Mouse (Mus musculus) heart, embryonic 14.5 days (tissue): ENCODE data around the gene Kif1b. TPM values are rescaled to one million over a fixed set of nuclear protein-coding genes. Genes with fewer than 3 reads are reported as not detected.
A peak's percentile ranks its signal among the peaks of the same experiment; 100 is the strongest.

ENCODE experiments used
- ATAC-seq: fragments of 200-750 bp; cut with Nextera tagmentation; 2 replicates; pipeline ENCODE4 v1.8.0; 2017; ENCODE audit warnings: low read depth, moderate TSS enrichment; ENCODE audit not compliant: insufficient number of reproducible peaks, insufficient read depth, low FRiP score
- H3K27ac ChIP-seq, 2 experiments: fragments of 200-500 bp in 1 of 2; fragments of 300-500 bp in 1 of 2; sonication (generic) in 1 of 2; replicated peaks in 1 of 2; 2 replicates each; pipeline ENCODE4 v1.5.1; 2012 to 2014; ENCODE audit warnings: low read depth in 2 of 2, low read length in 2 of 2, control low read depth in 1 of 2, mild to moderate bottlenecking in 1 of 2, mixed read lengths in 1 of 2; ENCODE audit not compliant: control insufficient read depth in 1 of 2, insufficient read depth in 1 of 2
- H3K27me3 ChIP-seq: fragments of 300-500 bp; sonication (generic); 2 replicates; pipeline ENCODE4 v1.6.1; 2014; ENCODE audit warnings: mild to moderate bottlenecking, low read length, control low read depth; ENCODE audit not compliant: control insufficient read depth, insufficient read depth
- H3K36me3 ChIP-seq: fragments of 300-500 bp; sonication (generic); 2 replicates; pipeline ENCODE4 v1.6.1; 2014; ENCODE audit warnings: mild to moderate bottlenecking, control low read depth, low read length, mixed read lengths; ENCODE audit not compliant: control insufficient read depth, insufficient read depth
- H3K4me1 ChIP-seq, 2 experiments: fragments of 200-500 bp in 1 of 2; fragments of 300-500 bp in 1 of 2; sonication (generic) in 1 of 2; 2 replicates each; pipeline ENCODE4 v1.6.1; 2012 to 2014; ENCODE audit warnings: low read length in 2 of 2, control low read depth in 1 of 2, mixed read lengths in 1 of 2; ENCODE audit not compliant: control insufficient read depth in 2 of 2, insufficient read depth in 2 of 2
- H3K4me2 ChIP-seq: fragments of 300-500 bp; sonication (generic); 2 replicates; pipeline ENCODE4 v1.6.1; 2014; ENCODE audit warnings: mild to moderate bottlenecking, low read length
- H3K4me3 ChIP-seq, 2 experiments: fragments of 200-500 bp in 1 of 2; fragments of 300-500 bp in 1 of 2; sonication (generic) in 1 of 2; 2 replicates each; pipeline ENCODE4 v1.5.1; 2012 to 2014; ENCODE audit warnings: low read length in 2 of 2, mild to moderate bottlenecking in 2 of 2, control low read depth in 1 of 2, low read depth in 1 of 2, moderate library complexity in 1 of 2; ENCODE audit not compliant: control insufficient read depth in 1 of 2, insufficient read depth in 1 of 2
- H3K9ac ChIP-seq: fragments of 300-500 bp; sonication (generic); 2 replicates; pipeline ENCODE4 v1.6.1; 2014; ENCODE audit warnings: mild to moderate bottlenecking, low read length
- H3K9me3 ChIP-seq: fragments of 300-500 bp; sonication (generic); 2 replicates; pipeline ENCODE4 v1.6.1; 2016; ENCODE audit warnings: low read length, control low read depth; ENCODE audit not compliant: control insufficient read depth
- WGBS: fragments of 180-500 bp; shearing (Covaris S2); extraction: QIAGEN DNeasy Blood & Tissue Kit; methylation state at CpG from one replicate; pipeline ENCODE4 v1.1.7; 2014; 5-methylcytosine and 5-hydroxymethylcytosine counted together
- polyA plus RNA-seq: library from polyadenylated mRNA; unstranded; fragments of >200 nt; fragmentation: Nextera tagmentation; extraction: Ambion mirVana; gene quantifications from 2 replicates; pipeline ENCODE4 v1.2.1, GENCODE M21; 2014

Kif1b gene
- 47.1 and 51.9 TPM in 2 replicates for polyA plus RNA-seq

DNA sequence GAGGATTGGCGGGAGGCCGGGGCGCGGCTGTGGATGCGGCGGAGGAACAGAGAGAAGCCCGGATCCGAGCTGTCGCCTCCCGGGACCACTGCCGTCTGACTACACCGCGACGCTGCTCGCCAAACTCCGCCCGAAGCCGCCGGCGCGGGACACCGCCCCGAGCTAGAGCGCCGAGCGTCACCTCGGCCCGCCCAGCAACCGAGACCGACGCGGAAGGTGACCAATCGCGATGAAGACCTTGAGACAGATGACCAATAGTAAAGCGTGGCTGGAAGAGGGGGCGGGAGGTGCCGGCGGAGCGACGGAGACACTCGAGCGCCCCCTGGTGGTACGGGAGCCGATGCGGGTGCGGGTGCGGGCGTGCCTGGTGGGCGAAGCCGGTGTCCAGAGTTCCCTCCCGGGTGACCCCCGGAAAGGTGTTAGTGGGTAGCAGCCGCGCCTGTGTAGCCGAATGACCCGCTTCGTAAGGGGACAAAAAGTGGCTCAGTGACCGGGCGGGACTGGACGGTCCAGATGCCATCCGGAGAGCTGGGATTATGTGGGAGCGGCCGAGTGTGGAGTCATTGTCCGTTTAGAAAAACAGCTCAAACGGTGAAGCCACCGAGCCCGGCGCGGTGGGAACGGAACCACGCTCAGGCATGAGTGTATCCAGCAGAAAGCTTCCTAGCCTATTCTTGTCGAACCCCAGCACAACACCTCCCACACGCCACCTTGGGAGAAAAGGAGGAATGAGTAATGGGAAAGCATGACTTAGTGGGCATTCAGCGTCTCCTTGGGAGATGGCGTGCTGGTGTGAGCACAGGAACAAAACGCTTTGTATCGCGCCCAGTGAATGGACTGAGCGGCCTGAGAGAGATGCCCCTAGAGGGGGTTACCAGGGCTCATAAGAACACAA lies at the start of gene Kif1b:
Kif1b (minus strand) TSS at position 98 of the 895 bp plus-strand sequence.
- peak; percentile 96 for ATAC-seq
- peak within 1 kb of the TSS; percentile 89 to 96 for H3K27ac ChIP-seq
- H3K9me3 ChIP-seq: no peaks in the 10 kb centered on the region
- peak within 1 kb of the TSS; percentile 84 for H3K4me2 ChIP-seq
- WGBS: under 1% methylated on average over 76 of the region's 79 CpGs
- H3K4me1 ChIP-seq: peaks cover 3 to 34% of the 10 kb centered on the region in 2 experiments
- no peaks in the 10 kb centered on the region for H3K36me3 ChIP-seq
- peak within 1 kb of the TSS; percentile 98 for H3K9ac ChIP-seq
- no peaks in the 10 kb centered on the region for H3K27me3 ChIP-seq
- peak within 1 kb of the TSS; percentile 82 to 95 for H3K4me3 ChIP-seq

GRCm38 (mm10) chr4:149354671-149355070 lies 47.2 kb upstream of the Kif1b start:
- no peak for ATAC-seq
- H3K4me1 ChIP-seq: 0 out of 4 replicates have a peak, but pooled peaks cover 0 to 4% of the 10 kb centered on the region in 2 experiments
- peaks cover 100% of the 10 kb centered on the region for H3K36me3 ChIP-seq
- no peak overlapping the region for H3K9ac ChIP-seq
- H3K4me3 ChIP-seq: no peak overlapping the region
- H3K9me3 ChIP-seq: no peaks in the 10 kb centered on the region
- H3K4me2 ChIP-seq: no peak overlapping the region
- WGBS: 94% methylated on average over 8 of the region's 8 CpGs
- H3K27ac ChIP-seq: no peak overlapping the region
- no peaks in the 10 kb centered on the region for H3K27me3 ChIP-seq

- Histone ChIP-seq H3K27me3 (no peaks in the 10 kb centered on the region), H3K4me3 (no peak overlapping the region), H3K4me1 (peaks cover 0 to 6% of the 10 kb centered on the region in 2 experiments; a peak in 2 of 4 replicates), H3K4me2 (no peak overlapping the region), H3K36me3 (peaks cover 98% of the 10 kb centered on the region), H3K9me3 (no peaks in the 10 kb centered on the region), H3K9ac (no peak overlapping the region), H3K27ac (no peak overlapping the region)
- no peak for ATAC-seq
- WGBS: 52% methylated on average over 8 of the region's 8 CpGs
Measured at GRCm38 (mm10) chr4:149351596-149352150, 44.2 kb upstream of the Kif1b start.

GRCm38 (mm10) chr4:149348963-149349362 lies 41.5 kb upstream of the Kif1b start:
- Histone ChIP-seq H3K9me3 (no peaks in the 10 kb centered on the region), H3K4me3 (no peak overlapping the region), H3K4me2 (no peak overlapping the region), H3K36me3 (peaks cover 97% of the 10 kb centered on the region), H3K27me3 (no peaks in the 10 kb centered on the region), H3K27ac (no peak overlapping the region), H3K9ac (no peak overlapping the region), H3K4me1 (peaks cover 8 to 18% of the 10 kb centered on the region in 2 experiments)
- 79% methylated on average over 5 of the region's 5 CpGs for WGBS
- ATAC-seq: no peak

GRCm38 (mm10) chr4:149345873-149346272 lies 38.4 kb upstream of the Kif1b start:
- 40% methylated on average over 5 of the region's 5 CpGs for WGBS
- H3K4me2 ChIP-seq: no peak overlapping the region
- no peaks in the 10 kb centered on the region for H3K27me3 ChIP-seq
- peak overlapping the region; percentile 54 to 74; a peak in 3 of 4 replicates for H3K27ac ChIP-seq
- H3K9me3 ChIP-seq: no peaks in the 10 kb centered on the region
- no peak overlapping the region for H3K4me3 ChIP-seq
- H3K36me3 ChIP-seq: peaks cover 97% of the 10 kb centered on the region
- peak; percentile 55; the same call in 1 of the 2 replicates for ATAC-seq
- H3K4me1 ChIP-seq: peaks cover 10 to 19% of the 10 kb centered on the region in 2 experiments
- no peak overlapping the region for H3K9ac ChIP-seq

- Histone ChIP-seq H3K9me3 (no peaks in the 10 kb centered on the region), H3K9ac (no peak overlapping the region), H3K4me1 (peaks cover 22 to 33% of the 10 kb centered on the region in 2 experiments), H3K27ac (peak overlapping the region; percentile 16 to 39; a peak in 1 of 4 replicates), H3K36me3 (peaks cover 89% of the 10 kb centered on the region), H3K4me2 (no peak overlapping the region), H3K4me3 (no peak overlapping the region), H3K27me3 (no peaks in the 10 kb centered on the region)
- WGBS: 59% methylated on average over 8 of the region's 8 CpGs
- ATAC-seq: no peak
Measured at GRCm38 (mm10) chr4:149344311-149344710, 36.8 kb upstream of the Kif1b start.

- no peaks in the 10 kb centered on the region for H3K9me3 ChIP-seq
- H3K4me1 ChIP-seq: peaks cover 40 to 52% of the 10 kb centered on the region in 2 experiments
- peak overlapping the region; percentile 19 to 24; a peak in 1 of 4 replicates for H3K27ac ChIP-seq
- H3K9ac ChIP-seq: no peak overlapping the region
- no peak for ATAC-seq
- no peaks in the 10 kb centered on the region for H3K27me3 ChIP-seq
- WGBS: 49% methylated on average over 2 of the region's 2 CpGs
- H3K36me3 ChIP-seq: peaks cover 80% of the 10 kb centered on the region
- no peak overlapping the region for H3K4me2 ChIP-seq
- no peak overlapping the region for H3K4me3 ChIP-seq
Measured at GRCm38 (mm10) chr4:149340680-149341079, 33.2 kb upstream of the Kif1b start.
